Mouse (Mus musculus) mammary gland, adult 2 months (tissue): ENCODE data around the gene Fam184a. TPM values are rescaled to one million over a fixed set of nuclear protein-coding genes. Genes with fewer than 3 reads are reported as not detected.

Experiments
- polyA plus RNA-seq: library from polyadenylated mRNA; depleted of rRNA; stranded (reverse); fragments of >200 nt; gene quantifications from 2 replicates; pipeline ENCODE4 v1.2.3, GENCODE M21; 2012; ENCODE audit warnings: low replicate concordance; rRNA removed

Gene Fam184a
- polyA plus RNA-seq: 0.39 and 0.89 TPM in 2 replicates

DNA sequence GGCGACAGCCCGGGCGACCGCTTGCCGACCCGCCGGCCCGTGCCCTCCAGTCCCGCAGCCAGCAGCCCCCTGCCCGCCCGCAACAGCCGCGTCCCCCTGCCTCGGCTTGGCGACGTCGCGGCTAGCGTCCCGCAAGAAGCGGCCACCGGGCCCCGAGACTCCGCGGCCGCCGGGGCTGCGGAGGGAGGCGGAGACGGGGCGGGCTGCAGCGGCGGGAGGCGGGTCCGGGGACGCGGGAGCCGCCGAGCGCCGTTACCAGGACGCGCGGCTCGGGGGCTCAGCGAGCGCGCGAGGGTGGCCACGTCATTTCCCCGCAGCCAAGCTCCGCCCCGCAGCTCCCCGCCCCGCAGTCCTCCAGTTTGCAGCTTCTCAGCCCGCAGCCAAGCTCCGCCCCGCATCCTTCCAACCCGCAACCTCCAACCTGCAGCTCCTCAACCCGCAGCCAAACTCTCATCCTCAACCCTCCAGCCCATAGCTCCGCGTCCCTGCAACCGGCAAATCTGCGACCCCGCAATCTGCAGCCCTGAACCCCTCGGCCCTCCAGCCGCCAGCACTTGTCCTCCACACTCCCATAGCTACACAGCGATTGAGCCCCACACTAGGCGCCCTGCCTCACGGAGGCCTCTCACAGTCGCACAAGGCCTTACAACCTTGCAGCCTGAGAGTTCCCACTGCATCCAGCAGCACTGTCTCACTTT, at the start of gene Fam184a:
Fam184a (minus strand) TSS at position 169 of the 698 bp plus-strand sequence.

DNA sequence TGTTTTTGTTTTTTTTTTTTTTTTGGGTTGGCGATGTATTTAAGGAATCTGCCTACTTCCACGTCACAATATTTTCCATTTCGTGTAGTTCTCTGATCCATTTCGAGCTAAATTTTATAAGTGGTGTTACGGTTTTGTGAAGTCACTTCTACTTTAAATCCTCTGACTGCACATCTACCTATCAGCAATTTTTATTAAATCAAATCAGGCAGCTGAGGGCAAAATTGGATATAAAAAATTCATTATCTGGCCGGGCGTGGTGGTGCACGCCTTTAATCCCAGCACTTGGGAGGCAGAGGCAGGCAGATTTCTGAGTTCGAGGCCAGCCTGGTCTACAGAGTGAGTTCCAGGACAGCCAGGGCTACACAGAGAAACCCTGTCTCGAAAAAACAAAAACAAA, 120.6 kb downstream of the Fam184a start, which contains the start of gene Mcm9:
Mcm9 (minus strand) TSS at position 101 of the 400 bp plus-strand sequence.

DNA sequence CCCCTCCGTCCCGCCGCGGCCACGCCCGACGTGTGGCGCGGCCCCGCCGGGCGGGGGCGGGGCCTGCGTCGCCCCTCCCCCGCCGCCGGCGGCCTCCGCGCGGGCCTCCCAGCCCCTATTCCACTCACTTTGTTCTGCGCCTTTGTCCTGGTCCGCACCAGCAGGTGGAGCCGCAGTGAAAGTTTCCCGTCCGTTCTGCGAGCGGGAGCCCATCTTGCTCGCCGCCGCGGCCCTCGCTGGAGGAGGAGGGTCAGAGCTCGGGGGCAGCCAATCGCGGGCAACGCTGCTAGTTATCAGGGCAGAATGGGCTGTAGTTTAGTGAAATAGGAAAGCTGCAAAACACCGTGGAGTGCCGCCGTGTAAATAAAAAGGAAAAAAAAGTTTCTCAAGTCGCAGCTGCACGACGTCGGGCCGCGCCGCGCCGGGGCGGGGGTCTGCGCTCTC, 154.2 kb downstream of the Fam184a start, which contains the start of gene Asf1a:
Asf1a (plus strand) TSS at position 81 of the 444 bp plus-strand sequence.

Other genes starting within 250 kb of the Fam184a start
- gene Asf1a, start 154.4 kb downstream of the Fam184a start, polyA plus RNA-seq: 1.9 and 5.5 TPM in 2 replicates
- gene Mcm9, start 120.7 kb downstream of the Fam184a start, polyA plus RNA-seq: 2.8 and 3.0 TPM in 2 replicates